Mouse (Mus musculus): ENCODE measurements around the gene Preb.

GRCm38 (mm10) chr5:30959966-30960501 lies at the start of gene Preb:
- no peak for TF ChIP-seq FLI1 (IDR thresholded peaks at IDR 0.05; ENCODE audit: low read length)
- no peak for TF ChIP-seq GATA1 (IDR thresholded peaks at IDR 0.05; ENCODE audit: borderline replicate concordance, low read length)
